Mouse (Mus musculus) gastrocnemius, postnatal 36 days (tissue): ENCODE measurements around the gene Rere. TPM values are rescaled to one million over a fixed set of nuclear protein-coding genes. Genes with fewer than 3 reads are reported as not detected.

ENCODE experiments used
- DNase-seq, 2 experiments: peaks; one replicate each; pipeline ENCODE4 v3.0.0; 2022
- intact Hi-C: fragments of 180-260 bp; cut with DNase I; formaldehyde crosslinking; loops from one replicate; pipeline ENCODE4 v1.15.1; 2025
- total RNA-seq, 2 experiments: library from RNA; stranded (reverse); gene quantifications; 2 replicates each; pipeline ENCODE4 v1.2.3; 2021

Rere gene
- total RNA-seq, 2 experiments from 2014 or later: 47.6 to 66.2 TPM

GRCm38 (mm10) chr4:150454571-150455306 is 173.3 kb downstream of the Rere start:
- no peak for DNase-seq
- intact Hi-C loops: no loop called here

GRCm38 (mm10) chr4:150455750-150456149 is 174.3 kb downstream of the Rere start:
- no peak for DNase-seq
- intact Hi-C loops: no loop called here

GRCm38 (mm10) chr4:150456452-150456851 is 175.0 kb downstream of the Rere start:
- intact Hi-C loops: no loop called here
- no peak for DNase-seq

- no peak for DNase-seq
- intact Hi-C loops: no loop called here
Measured at GRCm38 (mm10) chr4:150456886-150457285, 175.4 kb downstream of the Rere start.

- DNase-seq: no peak
- intact Hi-C loops: no loop called here
Measured at GRCm38 (mm10) chr4:150457353-150457752, 175.9 kb downstream of the Rere start.

GRCm38 (mm10) chr4:150457771-150458170 is 176.3 kb downstream of the Rere start:
- intact Hi-C loops: no loop called here
- no peak for DNase-seq

GRCm38 (mm10) chr4:150459022-150459794 is 177.8 kb downstream of the Rere start:
- intact Hi-C loops: no loop called here
- no peak for DNase-seq

- intact Hi-C loops: loop anchor here (5.0 kb wide), 1 partner anchor 53 kb away; no protein-coding TSS in a partner anchor
- DNase-seq: no peak
Measured at GRCm38 (mm10) chr4:150460451-150460850, 179.0 kb downstream of the Rere start.

- intact Hi-C loops: loop anchor here (5.0 kb wide), 1 partner anchor 54 kb away; no protein-coding TSS in a partner anchor
- no peak for DNase-seq
Measured at GRCm38 (mm10) chr4:150461011-150461410, 179.6 kb downstream of the Rere start.

GRCm38 (mm10) chr4:150461427-150462189 is 180.2 kb downstream of the Rere start:
- intact Hi-C loops: loop anchor here (5.0 kb wide), 1 partner anchor 54 kb away; no protein-coding TSS in a partner anchor
- DNase-seq: no peak

GRCm38 (mm10) chr4:150462367-150462766 is 180.9 kb downstream of the Rere start:
- intact Hi-C loops: loop anchor here (5.0 kb wide), 1 partner anchor 55 kb away; no protein-coding TSS in a partner anchor
- DNase-seq: peak; percentile 28 to 60

GRCm38 (mm10) chr4:150465759-150466158 is 184.3 kb downstream of the Rere start:
- intact Hi-C loops: loop anchor here (2.0 kb wide), 2 partner anchors 117 to 209 kb away; no protein-coding TSS in a partner anchor
- DNase-seq: peak; percentile 43 to 49

- intact Hi-C loops: no loop called here
- DNase-seq: no peak
Measured at GRCm38 (mm10) chr4:150469274-150469673, 187.8 kb downstream of the Rere start.

- no peak for DNase-seq
- intact Hi-C loops: no loop called here
Measured at GRCm38 (mm10) chr4:150470674-150471328, 189.4 kb downstream of the Rere start.

GRCm38 (mm10) chr4:150472751-150473436 is 191.4 kb downstream of the Rere start:
- intact Hi-C loops: no loop called here
- DNase-seq: no peak

GRCm38 (mm10) chr4:150473437-150474070 is 192.1 kb downstream of the Rere start:
- intact Hi-C loops: no loop called here
- DNase-seq: no peak

GRCm38 (mm10) chr4:150474086-150474485 is 192.6 kb downstream of the Rere start:
- no peak for DNase-seq
- intact Hi-C loops: no loop called here

- no peak for DNase-seq
- intact Hi-C loops: no loop called here
Measured at GRCm38 (mm10) chr4:150476258-150476657, 194.8 kb downstream of the Rere start.

- intact Hi-C loops: no loop called here
- no peak for DNase-seq
Measured at GRCm38 (mm10) chr4:150478006-150478405, 196.6 kb downstream of the Rere start.
